Mouse (Mus musculus): ENCODE results near the gene En1.

The En1 gene

GRCm38 (mm10) chr1:120600516-120601252, 1.5 kb upstream of the En1 start:
- no peak for DNase-seq (ENCODE audit: low spot score)

- no peak for DNase-seq (ENCODE audit: low spot score)
These were observed 873 bp upstream of the En1 start for GRCm38 (mm10) chr1:120601253-120601836.

GRCm38 (mm10) chr1:120602876-120603655, 848 bp downstream of the En1 start:
- DNase-seq (ENCODE audit: low spot score): no peak

DNA sequence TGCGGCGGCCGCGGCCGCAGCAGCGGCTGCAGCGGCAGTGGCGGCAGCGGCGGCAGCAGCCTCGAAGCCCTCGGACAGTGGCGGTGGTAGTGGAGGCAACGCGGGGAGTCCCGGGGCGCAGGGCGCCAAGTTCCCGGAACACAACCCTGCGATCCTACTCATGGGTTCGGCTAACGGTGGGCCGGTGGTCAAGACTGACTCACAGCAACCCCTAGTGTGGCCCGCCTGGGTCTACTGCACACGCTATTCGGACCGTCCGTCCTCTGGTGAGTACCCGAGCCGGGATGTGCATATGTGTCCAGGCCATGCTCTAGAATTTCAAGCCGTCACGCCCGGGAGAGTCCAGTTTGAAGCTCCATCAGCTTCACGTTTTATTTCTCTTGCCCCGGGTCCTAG, 1.4 kb downstream of the En1 start:
- no peak for DNase-seq (ENCODE audit: low spot score)

- DNase-seq (ENCODE audit: low spot score): no peak
These were observed 2.4 kb downstream of the En1 start for GRCm38 (mm10) chr1:120604431-120605142.

GRCm38 (mm10) chr1:120605143-120605435, 2.9 kb downstream of the En1 start:
- no peak for DNase-seq (ENCODE audit: low spot score)

DNA sequence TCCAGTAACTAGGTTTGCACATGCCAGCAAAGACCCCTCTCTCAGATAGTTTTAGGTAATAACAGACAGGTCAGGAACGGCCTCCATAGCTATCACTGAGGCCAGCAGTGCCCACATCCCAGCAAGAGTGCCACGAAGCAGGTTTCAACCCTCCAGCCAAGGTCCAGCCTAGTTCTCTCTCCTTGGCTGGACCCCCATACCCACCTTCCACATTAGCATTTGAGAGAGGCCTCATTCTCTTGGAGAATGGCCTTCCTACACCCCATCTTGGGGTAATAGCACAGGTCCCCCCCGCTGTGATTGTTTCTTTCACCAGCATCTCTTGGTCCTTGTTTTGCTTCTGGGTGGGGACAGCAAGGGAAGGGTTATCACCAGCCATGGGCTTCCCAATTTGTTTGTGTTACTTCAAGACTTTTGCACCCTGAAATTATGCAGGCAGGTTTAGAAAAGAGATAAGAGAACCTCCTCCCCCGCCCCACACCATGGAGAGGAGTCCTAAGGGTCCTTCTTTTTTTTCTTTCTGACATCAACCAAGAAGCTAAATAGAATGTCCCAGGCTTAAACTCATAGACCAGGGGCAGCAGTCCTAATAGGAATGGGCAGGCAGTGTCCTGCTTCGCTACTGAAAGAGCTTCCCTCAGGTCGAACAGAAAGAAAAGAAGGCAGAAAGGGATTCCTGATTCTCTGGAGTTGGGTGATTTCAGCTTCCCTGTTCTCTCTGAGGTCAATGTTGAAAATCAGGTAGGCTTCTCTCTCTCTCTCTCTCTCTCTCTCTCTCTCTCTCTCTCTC, 3.5 kb downstream of the En1 start:
- no peak for DNase-seq (ENCODE audit: low spot score)

- DNase-seq (ENCODE audit: low spot score): no peak
These were observed 4.7 kb downstream of the En1 start for GRCm38 (mm10) chr1:120606641-120607575.

DNA sequence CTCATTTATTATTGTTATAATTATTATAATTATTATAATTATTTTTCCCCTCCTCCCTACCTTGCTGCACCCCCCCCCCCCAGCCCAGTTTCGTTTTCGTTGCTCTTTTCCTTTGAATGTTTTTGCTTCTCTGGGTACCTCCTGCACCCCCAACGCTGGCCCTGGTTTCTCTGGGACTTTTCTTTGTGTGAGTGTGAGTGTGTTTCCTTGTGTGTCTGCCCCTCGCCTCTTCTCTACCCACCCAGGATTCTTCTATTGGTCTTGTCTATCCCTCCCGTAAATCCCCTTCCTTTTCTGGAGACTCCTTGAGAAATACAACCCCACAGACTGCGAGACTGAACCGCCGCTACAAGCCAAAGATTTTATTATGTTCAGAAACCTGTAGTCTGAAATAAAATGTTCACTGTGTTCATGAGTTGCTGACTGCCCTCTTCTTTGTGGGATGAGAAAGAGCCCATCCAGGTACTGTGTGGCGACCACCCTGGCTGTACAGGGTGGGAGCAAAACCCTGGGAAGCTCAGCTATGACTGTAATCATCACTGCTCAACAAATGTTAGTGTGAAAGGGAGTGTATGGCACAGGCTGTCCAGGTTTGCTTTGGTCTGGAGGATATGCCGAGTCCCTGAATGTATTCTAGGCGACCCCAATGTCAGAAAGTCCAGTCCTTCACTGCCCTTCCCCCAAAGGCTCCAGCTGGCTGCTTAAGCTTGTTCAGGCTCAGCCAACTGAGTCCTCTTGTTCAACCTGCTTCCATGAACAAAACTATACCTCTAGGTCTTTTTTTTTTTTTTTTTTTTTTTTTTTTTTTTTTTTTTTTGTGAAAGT, 5.6 kb downstream of the En1 start:
- DNase-seq (ENCODE audit: low spot score): no peak

- no peak for DNase-seq (ENCODE audit: low spot score)
These were observed 6.2 kb downstream of the En1 start for GRCm38 (mm10) chr1:120608461-120608860.

DNA sequence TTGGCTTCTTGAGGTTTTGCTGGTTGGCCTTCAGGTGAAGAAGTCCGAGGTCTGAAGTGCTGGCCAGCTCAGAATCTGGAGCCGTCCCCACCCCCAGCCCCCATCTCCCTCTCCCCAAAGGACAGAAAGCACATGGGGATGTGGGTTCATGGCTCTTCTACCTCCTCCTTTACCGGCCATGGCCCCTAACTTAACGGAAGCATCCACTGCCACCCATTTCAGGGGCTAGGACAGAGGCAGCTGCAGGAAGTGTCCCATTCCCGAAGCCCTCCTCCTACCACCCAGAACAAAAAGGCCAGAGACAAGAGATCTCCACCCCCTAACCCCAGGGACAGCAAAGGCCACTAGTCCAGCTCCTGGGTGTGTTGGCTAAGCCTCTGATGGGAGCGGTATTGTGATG, 7.4 kb downstream of the En1 start:
- DNase-seq (ENCODE audit: low spot score): no peak

GRCm38 (mm10) chr1:120613461-120614306, 11.5 kb downstream of the En1 start:
- no peak for DNase-seq (ENCODE audit: low spot score)

DNA sequence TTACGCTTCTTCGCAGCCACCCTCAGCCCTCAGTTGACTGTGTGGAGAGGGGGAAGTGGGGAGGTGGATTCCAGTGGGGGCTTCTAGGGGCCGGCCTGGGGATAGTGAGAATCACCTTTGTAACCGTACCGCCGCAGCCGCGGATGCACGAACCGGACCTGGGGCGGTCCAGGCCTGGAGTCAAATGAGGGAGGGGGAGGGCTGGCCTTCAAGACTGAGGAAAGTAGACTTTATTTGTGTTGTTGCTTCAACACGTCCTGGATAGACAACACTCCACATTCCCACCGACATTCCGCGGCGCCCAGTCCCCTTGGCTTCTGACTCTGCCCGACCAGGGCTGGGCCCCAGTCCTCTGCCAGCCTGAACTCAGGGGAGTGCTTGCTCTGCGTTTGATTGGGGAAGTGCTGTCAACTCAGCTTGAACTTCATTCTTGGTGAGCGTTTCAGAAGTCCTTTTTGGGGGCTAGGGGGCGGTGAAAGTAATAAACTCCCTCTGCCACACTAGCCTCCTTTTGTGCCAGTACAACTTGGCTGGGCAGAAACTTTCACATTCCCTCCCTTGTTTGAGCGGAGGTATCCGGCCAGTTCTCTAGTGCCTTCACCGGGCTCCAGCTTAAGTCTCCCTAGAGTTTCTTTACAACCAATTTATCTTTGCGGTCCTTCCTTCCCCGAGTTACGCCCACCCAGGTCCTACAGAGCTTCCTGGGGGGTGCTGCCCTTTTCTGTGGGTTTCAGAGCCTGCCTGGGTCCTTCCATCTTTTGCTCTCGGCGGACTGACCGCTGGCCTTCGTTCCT, 12.3 kb downstream of the En1 start:
- no peak for DNase-seq (ENCODE audit: low spot score)

- no peak for DNase-seq (ENCODE audit: low spot score)
These were observed 13.3 kb downstream of the En1 start for GRCm38 (mm10) chr1:120615521-120615920.

DNA sequence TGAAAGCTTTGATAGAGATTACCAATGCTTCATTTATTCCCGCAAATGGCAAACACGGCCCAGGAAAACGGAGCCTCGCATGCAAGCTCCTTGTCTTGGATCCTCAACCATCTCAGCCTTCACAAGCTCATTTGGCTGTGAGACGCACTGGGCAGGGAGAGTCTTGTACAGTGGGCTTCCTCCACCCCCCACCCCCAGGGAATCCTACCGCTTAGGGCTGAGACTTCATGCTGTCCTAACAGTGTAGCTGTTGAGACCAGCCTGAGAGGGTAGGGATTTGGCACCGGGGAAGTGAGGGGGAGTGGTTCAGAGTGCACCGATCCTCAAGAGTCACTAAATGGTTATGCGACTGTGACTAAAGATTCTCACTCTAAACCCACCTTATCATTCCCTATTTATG, 13.7 kb downstream of the En1 start:
- DNase-seq (ENCODE audit: low spot score): no peak

- no peak for DNase-seq (ENCODE audit: low spot score)
These were observed 19.2 kb downstream of the En1 start for GRCm38 (mm10) chr1:120621383-120621782.

- no peak for DNase-seq (ENCODE audit: low spot score)
These were observed 24.9 kb downstream of the En1 start for GRCm38 (mm10) chr1:120626930-120627621.

DNA sequence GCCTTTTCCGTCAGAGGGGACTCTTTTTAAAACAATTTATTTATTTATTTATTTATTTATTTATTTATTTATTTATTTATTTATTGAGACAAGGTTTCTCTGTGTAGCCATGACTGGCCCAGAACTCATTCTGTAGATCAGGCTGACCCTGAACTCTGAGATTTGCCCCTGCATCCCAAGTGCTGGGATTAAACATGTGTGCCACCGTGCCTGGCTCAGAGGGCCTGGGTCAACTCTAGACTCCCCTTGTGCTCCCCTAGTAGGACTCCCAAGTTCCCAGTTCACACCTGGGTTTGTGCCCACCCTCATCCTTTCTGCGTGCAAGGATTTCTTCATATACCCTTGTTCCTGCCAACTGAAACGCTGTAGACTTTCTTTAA, 25.4 kb downstream of the En1 start:
- no peak for DNase-seq (ENCODE audit: low spot score)
